Mouse (Mus musculus): ENCODE data around the gene Plekhg5. TPM values are rescaled to one million over a fixed set of nuclear protein-coding genes. Genes with fewer than 3 reads are reported as not detected.

The Plekhg5 gene
- total and polyA plus RNA-seq, 3 experiments: 0.05 to 2.1 (median 1.1) TPM

GRCm38 (mm10) chr4:152119396-152120292 is 47.3 kb downstream of the Plekhg5 start:
- in situ Hi-C loops (cut with MboI; ENCODE audit: low pct_ligation_motif_present, low pct_unique_long_range_greater_than_20kb, low sequenced_read_pairs): no loop called here
- H3K4me1 ChIP-seq (ENCODE audit: control insufficient read depth in 1 of 2, insufficient read depth in 2 of 2): peaks cover 25 to 48% of the 10 kb centered on the region in 2 experiments
- H3K36me3 ChIP-seq (replicated peaks in 1 of 2; ENCODE audit: control insufficient read depth in 1 of 2, insufficient read depth in 1 of 2, low read length in 1 of 2): no peaks in the 10 kb centered on the region
- H3K79me2 ChIP-seq (replicated peaks; ENCODE audit: control insufficient read depth, extremely low read depth, insufficient read depth, poor library complexity, severe bottlenecking): no peaks in the 10 kb centered on the region
- H3K4me3 ChIP-seq (replicated peaks in 1 of 3; ENCODE audit: low read depth in 2 of 3, low read length in 2 of 3, poor library complexity in 1 of 3): peak overlapping the region in 1 of 3 experiments; percentile 54
- H3K9me3 ChIP-seq (replicated peaks; ENCODE audit: low read length): no peaks in the 10 kb centered on the region
- DNase-seq (ENCODE audit: extremely low read depth): no peak
- H3K27me3 ChIP-seq (replicated peaks): peaks cover 92% of the 10 kb centered on the region
- H3K9ac ChIP-seq (ENCODE audit: insufficient read depth, low read depth): no peak overlapping the region; the same call in 1 of the 2 replicates
- TF ChIP-seq NELFE (IDR thresholded peaks at IDR 0.05; ENCODE audit: low read depth, low read length): no peak
- peak in 1 of 2 experiments; percentile 30; a peak in 1 of 4 replicates for TF ChIP-seq CTCF (conservative IDR thresholded peaks at IDR 0.05 in 1 of 2, IDR thresholded peaks at IDR 0.05 in 1 of 2; ENCODE audit: low read depth in 2 of 2, low read length in 2 of 2)
- peak overlapping the region; percentile 55 for H3K4me2 ChIP-seq (ENCODE audit: insufficient read depth, low read depth, poor library complexity, severe bottlenecking)
- dilution Hi-C loops (cut with MboI; ENCODE audit: extremely low pct_ligation_motif_present, extremely low pct_unique_long_range_greater_than_20kb, low sequenced_read_pairs): no loop called here
- H3K27ac ChIP-seq (ENCODE audit: insufficient read depth, low read depth): peak overlapping the region; percentile 47

DNA sequence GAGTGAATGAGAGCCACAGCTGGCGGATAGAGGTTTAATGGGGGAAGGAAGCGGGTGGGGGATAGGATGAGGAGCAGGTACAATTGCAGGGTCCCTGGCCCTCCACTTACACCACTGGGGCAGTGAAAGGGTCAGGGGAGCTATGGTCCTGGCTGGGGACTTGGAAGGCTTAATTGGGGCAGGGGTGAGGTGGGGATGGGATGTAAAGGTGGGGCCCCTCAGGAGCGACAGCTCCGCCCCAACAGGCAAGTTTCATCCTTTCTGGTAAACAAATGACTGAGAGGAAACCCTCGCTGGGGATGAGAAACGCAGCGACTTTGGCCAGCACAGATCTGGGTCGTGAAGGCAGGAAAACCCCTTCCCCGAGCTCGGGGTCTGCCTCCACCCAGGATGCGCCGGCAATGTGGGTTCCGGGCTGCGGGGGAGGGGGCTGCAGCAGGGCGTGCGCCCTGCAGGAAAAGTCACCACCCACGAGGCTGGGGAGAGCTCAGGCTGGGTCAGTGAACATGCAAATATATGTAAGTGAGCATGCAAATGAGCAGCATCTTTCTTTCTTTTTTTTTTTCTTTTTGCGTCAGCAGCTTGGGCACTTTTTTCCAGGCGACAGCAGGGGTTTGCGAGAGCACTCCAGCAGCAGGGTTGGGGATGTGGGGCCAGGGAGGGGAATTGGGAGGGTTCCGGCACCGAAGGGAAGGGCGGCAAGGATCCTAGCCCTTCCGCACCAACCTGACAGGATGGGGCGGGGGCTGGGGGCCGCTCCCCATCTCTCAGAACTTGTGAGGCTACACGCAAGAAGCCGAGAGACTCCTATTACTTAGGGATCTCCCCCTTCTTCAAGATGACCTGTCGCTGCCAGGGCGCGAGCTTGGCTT is 48.2 kb downstream of the Plekhg5 start:
- Histone ChIP-seq H3K9me3 (replicated peaks; ENCODE audit: low read length) (peaks cover 7% of the 10 kb centered on the region), H3K36me3 (replicated peaks in 1 of 2; ENCODE audit: control insufficient read depth in 1 of 2, insufficient read depth in 1 of 2, low read length in 1 of 2) (no peaks in the 10 kb centered on the region), H3K79me2 (replicated peaks; ENCODE audit: control insufficient read depth, extremely low read depth, insufficient read depth, poor library complexity, severe bottlenecking) (no peaks in the 10 kb centered on the region), H3K4me1 (ENCODE audit: control insufficient read depth in 1 of 2, insufficient read depth in 2 of 2) (peaks cover 25 to 48% of the 10 kb centered on the region in 2 experiments), H3K4me2 (ENCODE audit: insufficient read depth, low read depth, poor library complexity, severe bottlenecking) (peak overlapping the region; percentile 55), H3K27ac (ENCODE audit: insufficient read depth, low read depth) (peak overlapping the region; percentile 67), H3K27me3 (replicated peaks) (peaks cover 92% of the 10 kb centered on the region), H3K9ac (ENCODE audit: insufficient read depth, low read depth) (peak overlapping the region; percentile 41), H3K4me3 (replicated peaks in 1 of 3; ENCODE audit: low read depth in 2 of 3, low read length in 2 of 3, poor library complexity in 1 of 3) (peak overlapping the region; percentile 18 to 54 (median 38))
- dilution Hi-C loops (cut with MboI; ENCODE audit: extremely low pct_ligation_motif_present, extremely low pct_unique_long_range_greater_than_20kb, low sequenced_read_pairs): no loop called here
- TF ChIP-seq BHLHE40 (IDR thresholded peaks at IDR 0.05; ENCODE audit: low read depth, low read length) (peak; percentile 69), GABPA (IDR thresholded peaks at IDR 0.05; ENCODE audit: insufficient replicate concordance, low read depth, low read length) (no peak), TCF12 (IDR thresholded peaks at IDR 0.05; ENCODE audit: low read depth, low read length) (peak; percentile 39; the same call in 1 of the 2 replicates), USF2 (conservative IDR thresholded peaks at IDR 0.05; ENCODE audit: low read depth, low read length) (no peak), MYC (IDR thresholded peaks at IDR 0.05; ENCODE audit: low read depth, low read length) (peak; percentile 51; the same call in 1 of the 2 replicates), NRF1 (IDR thresholded peaks at IDR 0.05; ENCODE audit: low read depth, low read length) (peak; percentile 24; the same call in 1 of the 2 replicates), ETS1 (conservative IDR thresholded peaks at IDR 0.05; ENCODE audit: low read depth, low read length) (peak; percentile 74), ZNF384 (IDR thresholded peaks at IDR 0.05; ENCODE audit: low read depth, low read length) (peak; percentile 98), POLR2A (IDR thresholded peaks at IDR 0.05; ENCODE audit: low read depth, low read length) (peak; percentile 43; the same call in 1 of the 2 replicates), JUN (IDR thresholded peaks at IDR 0.05; ENCODE audit: insufficient read depth, low read depth, low read length) (no peak)
- in situ Hi-C loops (cut with MboI; ENCODE audit: low pct_ligation_motif_present, low pct_unique_long_range_greater_than_20kb, low sequenced_read_pairs): no loop called here
- DNase-seq (ENCODE audit: extremely low read depth): peak; percentile 70
